17 mouse cellular contexts compared by ENCODE assay signal in genomic region chr2:33840483-33840882, GRCm38 (mm10). TPM values are rescaled to one million over a fixed set of nuclear protein-coding genes. Genes with fewer than 3 reads are reported as not detected.
DNase-seq lines count a peak whose midpoint lies in the region; ATAC-seq lines count a peak whose summit lies in the region.
"Had no signal": no experiment of that assay in that cellular context is flagged by ENCODE, and none has a peak within 500 bp of the region (broad histone marks: within the 10 kb centered on the region; RNA-seq: fewer than 3 reads in every experiment).

No protein-coding gene starts in this region.

- ATAC-seq in megakaryocyte, adult 5-6 weeks (ENCODE audit: poor library complexity, severe bottlenecking) = no peak
- ATAC-seq in hindbrain, embryonic 13.5 days (ENCODE audit: low FRiP score) = no peak
- ATAC-seq in liver, embryonic 13.5 days (ENCODE audit: low read depth) = no peak
- 0 out of 2 replicates have a peak, but pooled peaks have one; percentile 1 for ATAC-seq in midbrain, embryonic 16.5 days
- ATAC-seq: Patski had no signal

- peaks cover 100% of the 10 kb centered on the region for H3K4me1 ChIP-seq in megakaryocyte, embryonic 14.5 days
- peaks cover 60% of the 10 kb centered on the region for H3K4me1 ChIP-seq in hindbrain, embryonic 13.5 days (replicated peaks)
- H3K4me1 ChIP-seq in liver, embryonic 13.5 days (replicated peaks) = peaks cover 84% of the 10 kb centered on the region
- H3K4me1 ChIP-seq in midbrain, embryonic 16.5 days (ENCODE audit: control insufficient read depth, insufficient read depth, low read length) = peaks cover 29% of the 10 kb centered on the region

- no peak for DNase-seq in liver, embryonic 13.5 days
- no peak for DNase-seq in thymus, postnatal 36 days
- no peak for DNase-seq in ovary, postnatal 10 days (ENCODE audit: low spot score)
- DNase-seq: adrenal gland, adult 8-10 months; cerebellum, postnatal 14 days; gastrocnemius, adult 2 months; kidney, adult 8-10 months; kidney, postnatal 4 days; lung, adult 18-20 months; thymus, postnatal 25 days had no signal

- peak overlapping the region; percentile 62 for H3K4me3 ChIP-seq in megakaryocyte, embryonic 14.5 days (replicated peaks)
- H3K4me3 ChIP-seq in hindbrain, embryonic 13.5 days = no peak overlapping the region
- H3K4me3 ChIP-seq in liver, embryonic 13.5 days (replicated peaks) = no peak overlapping the region
- H3K4me3 ChIP-seq in midbrain, embryonic 16.5 days (ENCODE audit: low read depth, low read length) = no peak overlapping the region
- H3K4me3 ChIP-seq: gastrocnemius, adult 2 months; heart, embryonic 13.5 days; limb, embryonic 10.5 days had no signal

- H3K36me3 ChIP-seq in megakaryocyte, embryonic 14.5 days (replicated peaks; ENCODE audit: low read length) = peaks cover 94% of the 10 kb centered on the region
- peaks cover 23% of the 10 kb centered on the region for H3K36me3 ChIP-seq in hindbrain, embryonic 13.5 days
- 0 out of 2 replicates have a peak, but pooled peaks cover 4% of the 10 kb centered on the region for H3K36me3 ChIP-seq in liver, embryonic 13.5 days
- H3K36me3 ChIP-seq in midbrain, embryonic 16.5 days (ENCODE audit: control insufficient read depth, insufficient read depth, low read length) = no peaks in the 10 kb centered on the region
- H3K36me3 ChIP-seq: heart, embryonic 13.5 days had no signal

- H3K9ac ChIP-seq in hindbrain, embryonic 13.5 days = no peak overlapping the region
- H3K9ac ChIP-seq in liver, embryonic 13.5 days = peak overlapping the region; percentile 63
- H3K9ac ChIP-seq in midbrain, embryonic 16.5 days (ENCODE audit: low read depth, low read length) = no peak overlapping the region
- H3K9ac ChIP-seq: heart, embryonic 13.5 days had no signal

- 41% methylated on average over 3 of the region's 3 CpGs for WGBS in hindbrain, embryonic 13.5 days
- 81% methylated on average over 3 of the region's 3 CpGs for WGBS in liver, embryonic 13.5 days (ENCODE audit: insufficient replicate concordance)
- WGBS in midbrain, embryonic 16.5 days = 34% methylated on average over 3 of the region's 3 CpGs

- no peaks in the 10 kb centered on the region for H3K27me3 ChIP-seq in megakaryocyte, embryonic 14.5 days (replicated peaks)
- no peaks in the 10 kb centered on the region for H3K27me3 ChIP-seq in hindbrain, embryonic 13.5 days
- H3K27me3 ChIP-seq in liver, embryonic 13.5 days = no peaks in the 10 kb centered on the region
- H3K27me3 ChIP-seq in midbrain, embryonic 16.5 days (ENCODE audit: control insufficient read depth, insufficient read depth, low read depth, low read length) = no peaks in the 10 kb centered on the region
- H3K27me3 ChIP-seq: Patski had no signal

- no peak overlapping the region for H3K4me2 ChIP-seq in hindbrain, embryonic 13.5 days
- no peak overlapping the region for H3K4me2 ChIP-seq in liver, embryonic 13.5 days
- no peak overlapping the region for H3K4me2 ChIP-seq in midbrain, embryonic 16.5 days (ENCODE audit: low read length)
- H3K4me2 ChIP-seq: heart, embryonic 13.5 days had no signal

- no peaks in the 10 kb centered on the region for H3K9me3 ChIP-seq in megakaryocyte, embryonic 14.5 days
- H3K9me3 ChIP-seq in hindbrain, embryonic 13.5 days = no peaks in the 10 kb centered on the region
- H3K9me3 ChIP-seq in liver, embryonic 13.5 days (replicated peaks) = no peaks in the 10 kb centered on the region
- no peaks in the 10 kb centered on the region for H3K9me3 ChIP-seq in midbrain, embryonic 16.5 days (replicated peaks; ENCODE audit: control insufficient read depth, low read length, poor library complexity, severe bottlenecking)
- H3K9me3 ChIP-seq: heart, embryonic 13.5 days; limb, embryonic 10.5 days had no signal

- H3K27ac ChIP-seq in hindbrain, embryonic 13.5 days = peak overlapping the region; percentile 70
- H3K27ac ChIP-seq in liver, embryonic 13.5 days = peak overlapping the region; percentile 100
- peak overlapping the region; percentile 57 for H3K27ac ChIP-seq in midbrain, embryonic 16.5 days (ENCODE audit: low read length)
- H3K27ac ChIP-seq: gastrocnemius, adult 2 months; heart, embryonic 13.5 days; limb, embryonic 10.5 days had no signal

RNA-seq across cellular contexts. Expression of gene Mvb12b, which starts 47.3 kb away (rescaled TPM):
- 181 and 204 TPM in 2 replicates for polyA plus RNA-seq in megakaryocyte, embryonic 14.5 days (2012; ENCODE audit: insufficient read depth, low replicate concordance)
- 22.2 and 23.9 TPM in 2 replicates for total RNA-seq in megakaryocyte, adult 5-6 weeks (2015)
- total RNA-seq in megakaryocyte, adult 5-6 weeks (2017) = 9.5 and 10.1 TPM in 2 replicates
- polyA plus RNA-seq in hindbrain, embryonic 13.5 days (2015; fragmentation: Nextera tagmentation; extraction: Ambion mirVana) = 60.9 and 65.0 TPM in 2 replicates
- 11.8 and 14.5 TPM in 2 replicates for polyA plus RNA-seq in liver, embryonic 13.5 days (2015; fragmentation: Nextera tagmentation; extraction: Ambion mirVana)
- 56.9 and 70.2 TPM in 2 replicates for polyA plus RNA-seq in midbrain, embryonic 16.5 days (2015; fragmentation: Nextera tagmentation; extraction: Ambion mirVana)
